Mouse (Mus musculus) cerebellum, adult 2 months (tissue): ENCODE measurements around the gene Dlgap4.

ENCODE experiments used
- CTCF ChIP-seq: fragments of 200-500 bp; IDR thresholded peaks from 2 replicates; pipeline ENCODE4 v1.5.1; 2011; ENCODE audit warnings: low read depth, mild to moderate bottlenecking, control low read depth, low read length, moderate library complexity, borderline replicate concordance; ENCODE audit not compliant: insufficient read depth
- POLR2A ChIP-seq: fragments of 200-500 bp; IDR thresholded peaks from 2 replicates; pipeline ENCODE4 v1.6.1; 2011; ENCODE audit warnings: low read length, control low read depth, borderline replicate concordance; ENCODE audit not compliant: insufficient read depth

DNA sequence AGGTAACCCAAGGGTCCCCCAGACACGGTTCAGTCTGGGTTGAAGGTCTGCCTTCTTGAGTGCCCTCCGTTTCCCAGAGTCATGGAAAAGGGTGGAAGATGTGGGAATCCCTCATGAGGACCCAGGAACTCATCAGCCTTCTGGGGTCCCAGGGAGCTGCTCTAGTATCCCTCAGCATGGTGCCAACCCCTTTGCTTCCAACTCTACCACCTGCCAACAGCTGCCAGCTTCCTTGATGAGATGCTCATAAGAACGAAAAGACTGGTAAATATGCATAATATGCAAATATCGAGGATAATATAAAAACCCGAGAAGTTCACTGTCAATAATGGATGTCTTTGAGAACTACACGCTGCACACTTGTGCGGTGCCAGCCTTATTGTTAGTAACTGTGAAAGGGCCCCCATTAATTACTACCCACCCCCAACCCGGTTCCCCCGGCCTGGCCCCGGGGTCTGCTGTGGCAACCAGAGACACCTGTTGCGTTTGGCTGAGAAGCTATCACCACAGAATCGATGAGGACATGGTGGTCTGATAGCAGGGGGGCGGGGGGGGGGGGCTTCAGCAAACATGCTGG is 52.2 kb downstream of the Dlgap4 start:
- no peak for TF ChIP-seq CTCF
- TF ChIP-seq POLR2A = no peak
